Comparison of ENCODE assay signal across 22 mouse cellular contexts in the genomic region with DNA sequence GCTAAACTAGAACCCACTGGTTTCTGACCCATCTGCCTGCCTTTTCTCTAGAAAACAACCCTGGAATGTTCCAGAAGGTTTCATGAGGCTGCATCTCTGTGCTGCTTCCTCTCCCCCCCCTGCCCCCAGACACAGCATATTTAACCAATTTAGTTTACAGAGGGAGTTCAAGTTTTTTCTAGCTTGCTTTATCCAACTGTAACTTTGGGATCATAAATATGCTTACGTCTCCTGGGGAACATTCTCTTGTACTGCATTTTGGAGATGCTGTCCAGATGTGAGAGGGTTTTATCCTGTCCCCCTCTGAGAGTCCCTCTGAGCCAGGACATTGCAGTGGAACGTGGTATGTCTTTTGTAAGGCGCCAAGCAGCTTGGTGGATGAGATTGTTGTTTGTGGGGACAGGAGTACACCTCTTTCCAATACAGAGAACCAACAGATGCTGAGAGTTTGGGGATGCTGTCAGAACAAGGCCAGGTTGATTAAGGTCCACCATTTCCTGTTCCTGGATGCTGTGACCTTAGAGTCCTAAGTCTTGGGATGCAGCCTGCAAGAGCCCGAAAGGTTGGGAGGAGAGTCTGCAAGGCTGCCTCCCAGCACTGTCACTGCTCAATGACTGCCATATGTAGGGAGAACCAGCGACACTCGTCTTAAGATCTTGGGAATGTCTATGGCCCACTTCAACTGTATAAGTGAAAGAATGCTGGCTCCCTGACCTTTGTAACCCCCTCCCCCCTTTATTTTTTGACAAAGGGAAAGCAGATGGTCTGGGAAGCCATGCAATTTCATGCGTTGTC. TPM values are rescaled to one million over a fixed set of nuclear protein-coding genes. Genes with fewer than 3 reads are reported as not detected.
DNase-seq lines count a peak whose midpoint lies in the region; ATAC-seq lines count a peak whose summit lies in the region.
"Had no signal": no experiment of that assay in that cellular context is flagged by ENCODE, and none has a peak within 500 bp of the region (broad histone marks: within the 10 kb centered on the region; RNA-seq: fewer than 3 reads in every experiment).

No protein-coding gene starts in this region.

- no peak for ATAC-seq in kidney, embryonic 15.5 days (replicated peaks; ENCODE audit: low FRiP score)
- ATAC-seq in embryonic facial prominence, embryonic 12.5 days (ENCODE audit: insufficient number of reproducible peaks, insufficient read depth, low FRiP score, low TSS enrichment) = no peak
- ATAC-seq in embryonic facial prominence, embryonic 15.5 days (ENCODE audit: insufficient number of reproducible peaks, low FRiP score, low TSS enrichment, low read depth) = peak; percentile 67
- no peak for ATAC-seq in hindbrain, embryonic 16.5 days
- ATAC-seq: liver, postnatal 0 days; midbrain, embryonic 16.5 days; Patski had no signal

- H3K79me2 ChIP-seq in macrophage (ENCODE audit: inconsistent target) = no peaks in the 10 kb centered on the region

- no peaks in the 10 kb centered on the region for H3K27me3 ChIP-seq in kidney, embryonic 15.5 days
- H3K27me3 ChIP-seq in embryonic facial prominence, embryonic 12.5 days = no peaks in the 10 kb centered on the region
- no peaks in the 10 kb centered on the region for H3K27me3 ChIP-seq in embryonic facial prominence, embryonic 15.5 days
- no peaks in the 10 kb centered on the region for H3K27me3 ChIP-seq in hindbrain, embryonic 16.5 days (replicated peaks; ENCODE audit: control insufficient read depth, insufficient read depth, low read length)
- H3K27me3 ChIP-seq: heart, embryonic 13.5 days; hindbrain, embryonic 15.5 days; Patski; stomach, embryonic 15.5 days had no signal

- WGBS in kidney, embryonic 15.5 days = 66% methylated on average over 7 of the region's 7 CpGs
- 39% methylated on average over 7 of the region's 7 CpGs for WGBS in embryonic facial prominence, embryonic 12.5 days
- WGBS in embryonic facial prominence, embryonic 15.5 days = 37% methylated on average over 7 of the region's 7 CpGs
- 96% methylated on average over 7 of the region's 7 CpGs for WGBS in macrophage (ENCODE audit: missing documents)
- 73% methylated on average over 7 of the region's 7 CpGs for WGBS in hindbrain, embryonic 16.5 days

- 0 out of 2 replicates have a peak overlapping the region, but pooled peaks have one; percentile 24 for H3K27ac ChIP-seq in kidney, embryonic 15.5 days
- H3K27ac ChIP-seq in embryonic facial prominence, embryonic 12.5 days = peak overlapping the region; percentile 3; the same call in 1 of the 2 replicates
- peak overlapping the region; percentile 79 for H3K27ac ChIP-seq in embryonic facial prominence, embryonic 15.5 days (replicated peaks)
- H3K27ac ChIP-seq in macrophage = 0 out of 2 replicates have a peak overlapping the region, but pooled peaks have one; percentile 68
- no peak overlapping the region for H3K27ac ChIP-seq in hindbrain, embryonic 16.5 days (ENCODE audit: low read depth, low read length)
- H3K27ac ChIP-seq: heart, embryonic 13.5 days; hindbrain, embryonic 15.5 days; stomach, embryonic 15.5 days had no signal

- no peak for DNase-seq in kidney, adult 9 months
- DNase-seq in ovary, adult 18-20 months (ENCODE audit: low spot score) = no peak
- DNase-seq: adrenal gland, adult 8-10 months; cerebellum, adult 9-10 months; gastrocnemius, postnatal 10 days; heart, adult 18-20 months; heart, postnatal 36 days; kidney, adult 8-10 months; liver, postnatal 0 days; lung, postnatal 14 days; retina, postnatal 1 day had no signal

- no peak overlapping the region for H3K4me2 ChIP-seq in kidney, embryonic 15.5 days
- no peak overlapping the region for H3K4me2 ChIP-seq in embryonic facial prominence, embryonic 12.5 days (replicated peaks)
- no peak overlapping the region for H3K4me2 ChIP-seq in embryonic facial prominence, embryonic 15.5 days (replicated peaks)
- H3K4me2 ChIP-seq in hindbrain, embryonic 16.5 days (ENCODE audit: low read length) = no peak overlapping the region
- H3K4me2 ChIP-seq: heart, embryonic 13.5 days; hindbrain, embryonic 15.5 days; stomach, embryonic 15.5 days had no signal

- no peaks in the 10 kb centered on the region for H3K36me3 ChIP-seq in kidney, embryonic 15.5 days
- H3K36me3 ChIP-seq in embryonic facial prominence, embryonic 12.5 days = no peaks in the 10 kb centered on the region
- H3K36me3 ChIP-seq in embryonic facial prominence, embryonic 15.5 days = no peaks in the 10 kb centered on the region
- H3K36me3 ChIP-seq in macrophage (ENCODE audit: inconsistent target) = no peaks in the 10 kb centered on the region
- H3K36me3 ChIP-seq in hindbrain, embryonic 16.5 days (ENCODE audit: control insufficient read depth, insufficient read depth, low read length) = no peaks in the 10 kb centered on the region
- H3K36me3 ChIP-seq: heart, embryonic 13.5 days; hindbrain, embryonic 15.5 days; stomach, embryonic 15.5 days had no signal

- no peak overlapping the region for H3K9ac ChIP-seq in kidney, embryonic 15.5 days
- H3K9ac ChIP-seq in embryonic facial prominence, embryonic 12.5 days = no peak overlapping the region
- no peak overlapping the region for H3K9ac ChIP-seq in embryonic facial prominence, embryonic 15.5 days
- H3K9ac ChIP-seq in hindbrain, embryonic 16.5 days (ENCODE audit: low read depth, low read length) = no peak overlapping the region
- H3K9ac ChIP-seq: heart, embryonic 13.5 days; hindbrain, embryonic 15.5 days; liver, postnatal 0 days; stomach, embryonic 15.5 days had no signal

- H3K9me3 ChIP-seq in kidney, embryonic 15.5 days (replicated peaks) = no peaks in the 10 kb centered on the region
- H3K9me3 ChIP-seq in embryonic facial prominence, embryonic 12.5 days = no peaks in the 10 kb centered on the region
- no peaks in the 10 kb centered on the region for H3K9me3 ChIP-seq in embryonic facial prominence, embryonic 15.5 days (replicated peaks)
- H3K9me3 ChIP-seq in hindbrain, embryonic 16.5 days (ENCODE audit: control insufficient read depth, low read length) = no peaks in the 10 kb centered on the region
- H3K9me3 ChIP-seq: heart, embryonic 13.5 days; hindbrain, embryonic 15.5 days; stomach, embryonic 15.5 days had no signal

- peaks cover 22% of the 10 kb centered on the region for H3K4me1 ChIP-seq in kidney, embryonic 15.5 days
- peaks cover 9% of the 10 kb centered on the region for H3K4me1 ChIP-seq in embryonic facial prominence, embryonic 12.5 days
- peaks cover 25% of the 10 kb centered on the region for H3K4me1 ChIP-seq in embryonic facial prominence, embryonic 15.5 days
- no peaks in the 10 kb centered on the region for H3K4me1 ChIP-seq in hindbrain, embryonic 16.5 days (ENCODE audit: control insufficient read depth, insufficient read depth, low read depth, low read length)
- H3K4me1 ChIP-seq: heart, embryonic 13.5 days had no signal

- H3K4me3 ChIP-seq in kidney, embryonic 15.5 days (replicated peaks) = no peak overlapping the region
- no peak overlapping the region for H3K4me3 ChIP-seq in embryonic facial prominence, embryonic 12.5 days
- H3K4me3 ChIP-seq in embryonic facial prominence, embryonic 15.5 days (replicated peaks) = no peak overlapping the region
- H3K4me3 ChIP-seq in macrophage (ENCODE audit: inconsistent target) = no peak overlapping the region
- no peak overlapping the region for H3K4me3 ChIP-seq in hindbrain, embryonic 16.5 days (ENCODE audit: low read length)
- H3K4me3 ChIP-seq: heart, embryonic 13.5 days; hindbrain, embryonic 15.5 days; megakaryocyte, embryonic 14.5 days; stomach, embryonic 15.5 days had no signal

RNA-seq across cellular contexts. Expression of a gene that starts 51.4 kb away (rescaled TPM):
- 48.1 and 48.9 TPM in 2 replicates for polyA plus RNA-seq in kidney, embryonic 15.5 days (2015; fragmentation: Nextera tagmentation; extraction: Ambion mirVana)
- 47.8 and 57.0 TPM in 2 replicates for polyA plus RNA-seq in embryonic facial prominence, embryonic 12.5 days (2016; fragmentation: Nextera tagmentation; extraction: Ambion mirVana)
- polyA plus RNA-seq in embryonic facial prominence, embryonic 15.5 days (2015; fragmentation: Nextera tagmentation; extraction: Ambion mirVana) = 49.7 and 52.8 TPM in 2 replicates
- 100 to 1,000 TPM; 313 to 674 (median 547) TPM for total RNA-seq in macrophage (2018; cell fraction: chromatin; rRNA removed)
- total RNA-seq in macrophage (2018; cell fraction: cytosol; rRNA removed) = 100 to 1,000 TPM in 23 of 26 experiments, 10 to 100 TPM in 3; 96.3 to 151 (median 112) TPM
- 100 to 1,000 TPM; 262 to 588 (median 342) TPM for total RNA-seq in macrophage (2018; cell fraction: nucleus; rRNA removed)
- polyA plus RNA-seq in macrophage (2018) = 81.0 to 150 TPM (median 103 TPM) in 3 replicates
- 35.9 and 42.3 TPM in 2 replicates for polyA plus RNA-seq in hindbrain, embryonic 16.5 days (2015; fragmentation: Nextera tagmentation; extraction: Ambion mirVana)
